Mouse (Mus musculus): ENCODE measurements around the gene Crybb2. TPM values are rescaled to one million over a fixed set of nuclear protein-coding genes. Genes with fewer than 3 reads are reported as not detected.

Gene Crybb2
- polyA plus RNA-seq, 1 experiment from 2014 or later = not detected

DNA sequence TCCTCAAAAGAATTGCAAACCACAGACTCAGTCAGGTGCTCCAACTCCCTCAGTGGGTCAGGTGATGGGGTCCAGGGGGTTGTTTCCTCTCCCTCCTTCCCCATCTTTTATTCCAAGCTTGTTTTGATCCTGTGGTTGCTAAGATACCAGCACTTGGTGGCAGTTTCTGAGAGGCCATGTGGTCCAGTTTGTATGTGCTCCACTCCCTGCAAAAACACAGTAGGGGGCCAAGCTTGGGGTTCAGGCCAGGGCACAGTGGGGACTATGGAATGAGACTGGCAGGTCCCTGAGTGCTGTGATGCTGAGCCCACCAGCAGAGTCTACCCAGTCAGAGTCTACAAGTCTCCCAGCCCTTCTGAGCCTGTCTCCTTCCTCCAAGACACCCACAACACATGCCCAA is 20.0 kb downstream of the Crybb2 start:
- H3K9ac ChIP-seq = no peak overlapping the region
- H3K4me1 ChIP-seq (replicated peaks; ENCODE audit: control insufficient read depth, insufficient read depth, low read length) = 0 out of 2 replicates have a peak, but pooled peaks cover 7% of the 10 kb centered on the region
- ATAC-seq (ENCODE audit: low FRiP score) = no peak
- H3K27ac ChIP-seq = no peak overlapping the region
- no peak for DNase-seq (ENCODE audit: low spot score)
- no peak overlapping the region for H3K4me2 ChIP-seq (replicated peaks)
- no peaks in the 10 kb centered on the region for H3K9me3 ChIP-seq (ENCODE audit: control insufficient read depth, low read length)
- no peaks in the 10 kb centered on the region for H3K27me3 ChIP-seq (ENCODE audit: control insufficient read depth, insufficient read depth, low read length)
- H3K36me3 ChIP-seq (replicated peaks; ENCODE audit: control insufficient read depth, insufficient read depth) = no peaks in the 10 kb centered on the region
- H3K4me3 ChIP-seq (replicated peaks; ENCODE audit: low read length) = no peak overlapping the region

- H3K9ac ChIP-seq = no peak overlapping the region
- no peaks in the 10 kb centered on the region for H3K36me3 ChIP-seq (replicated peaks; ENCODE audit: control insufficient read depth, insufficient read depth)
- no peaks in the 10 kb centered on the region for H3K27me3 ChIP-seq (ENCODE audit: control insufficient read depth, insufficient read depth, low read length)
- no peaks in the 10 kb centered on the region for H3K9me3 ChIP-seq (ENCODE audit: control insufficient read depth, low read length)
- no peak for ATAC-seq (ENCODE audit: low FRiP score)
- peaks cover 21% of the 10 kb centered on the region; the same call in 1 of the 2 replicates for H3K4me1 ChIP-seq (replicated peaks; ENCODE audit: control insufficient read depth, insufficient read depth, low read length)
- H3K4me2 ChIP-seq (replicated peaks) = no peak overlapping the region
- H3K27ac ChIP-seq = no peak overlapping the region
- no peak overlapping the region for H3K4me3 ChIP-seq (replicated peaks; ENCODE audit: low read length)
- DNase-seq (ENCODE audit: low spot score) = no peak
- 81% methylated on average over 10 of the region's 10 CpGs for WGBS
These were observed 24.2 kb downstream of the Crybb2 start for GRCm38 (mm10) chr5:113045511-113046273.

DNA sequence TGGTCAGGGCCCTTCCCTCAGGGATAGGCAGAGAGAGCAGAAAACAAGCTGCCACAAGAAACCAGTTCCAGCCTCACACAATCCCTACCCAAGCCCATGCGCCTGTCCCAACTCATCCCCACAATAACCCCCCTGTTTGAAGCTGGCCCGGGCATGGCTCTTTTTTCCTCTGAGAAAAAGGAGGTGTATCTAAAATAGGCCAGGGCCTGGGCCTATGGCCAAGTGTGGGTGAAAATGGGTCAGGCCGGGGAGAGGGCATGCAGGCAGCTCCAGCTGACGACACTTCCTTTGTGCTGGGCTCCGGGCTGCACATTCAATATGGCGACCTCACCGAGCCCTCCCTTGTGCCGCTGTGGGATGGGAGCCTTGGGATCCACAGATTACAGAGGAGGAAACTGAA is 26.4 kb downstream of the Crybb2 start:
- WGBS = 69% methylated on average over 8 of the region's 8 CpGs
- Histone ChIP-seq H3K27me3 (ENCODE audit: control insufficient read depth, insufficient read depth, low read length) (no peaks in the 10 kb centered on the region), H3K4me3 (replicated peaks; ENCODE audit: low read length) (no peak overlapping the region), H3K9ac (no peak overlapping the region), H3K4me1 (replicated peaks; ENCODE audit: control insufficient read depth, insufficient read depth, low read length) (peaks cover 16% of the 10 kb centered on the region; the same call in 1 of the 2 replicates), H3K4me2 (replicated peaks) (no peak overlapping the region), H3K27ac (0 out of 2 replicates have a peak overlapping the region, but pooled peaks have one; percentile 16), H3K36me3 (replicated peaks; ENCODE audit: control insufficient read depth, insufficient read depth) (no peaks in the 10 kb centered on the region), H3K9me3 (ENCODE audit: control insufficient read depth, low read length) (no peaks in the 10 kb centered on the region)
- DNase-seq (ENCODE audit: low spot score) = no peak
- no peak for ATAC-seq (ENCODE audit: low FRiP score)

DNA sequence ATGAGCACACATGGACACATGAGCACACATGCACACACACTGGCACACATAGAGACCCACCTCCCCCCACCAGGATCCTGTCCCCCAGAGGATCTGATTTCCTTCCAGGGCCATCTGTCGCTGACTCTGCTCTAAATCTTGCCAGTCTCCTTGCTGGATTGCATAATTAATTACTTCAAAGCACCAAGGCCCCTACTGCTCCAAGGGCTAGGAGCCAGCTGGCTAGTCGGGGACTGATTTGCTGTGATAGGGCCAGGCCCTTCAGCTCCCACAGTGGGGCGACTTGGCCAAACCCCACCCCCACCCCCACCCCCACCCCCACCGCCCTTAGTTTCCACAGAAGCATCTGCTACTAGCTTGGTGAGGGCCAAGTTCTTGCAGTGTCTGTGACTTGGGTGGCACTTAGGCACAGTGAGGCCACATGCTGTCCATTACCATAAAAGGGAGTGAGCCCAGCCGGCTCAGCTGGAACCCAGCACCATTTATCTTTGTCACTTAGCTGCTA is 28.3 kb downstream of the Crybb2 start:
- DNase-seq (ENCODE audit: low spot score) (peak; percentile 74), ATAC-seq (ENCODE audit: low FRiP score) (peak; percentile 92)
- Histone ChIP-seq H3K9ac (no peak overlapping the region), H3K36me3 (replicated peaks; ENCODE audit: control insufficient read depth, insufficient read depth) (no peaks in the 10 kb centered on the region), H3K4me3 (replicated peaks; ENCODE audit: low read length) (no peak overlapping the region), H3K9me3 (ENCODE audit: control insufficient read depth, low read length) (no peaks in the 10 kb centered on the region), H3K27ac (peak overlapping the region; percentile 51; the same call in 1 of the 2 replicates), H3K4me1 (replicated peaks; ENCODE audit: control insufficient read depth, insufficient read depth, low read length) (peaks cover 16% of the 10 kb centered on the region; the same call in 1 of the 2 replicates), H3K27me3 (ENCODE audit: control insufficient read depth, insufficient read depth, low read length) (no peaks in the 10 kb centered on the region), H3K4me2 (replicated peaks) (no peak overlapping the region)
- 4% methylated on average over 5 of the region's 5 CpGs for WGBS

- H3K36me3 ChIP-seq (replicated peaks; ENCODE audit: control insufficient read depth, insufficient read depth) = no peaks in the 10 kb centered on the region
- H3K4me2 ChIP-seq (replicated peaks) = no peak overlapping the region
- no peaks in the 10 kb centered on the region for H3K27me3 ChIP-seq (ENCODE audit: control insufficient read depth, insufficient read depth, low read length)
- no peak overlapping the region for H3K9ac ChIP-seq
- DNase-seq (ENCODE audit: low spot score) = no peak
- peak overlapping the region; percentile 51 for H3K27ac ChIP-seq
- no peaks in the 10 kb centered on the region for H3K9me3 ChIP-seq (ENCODE audit: control insufficient read depth, low read length)
- no peak overlapping the region for H3K4me3 ChIP-seq (replicated peaks; ENCODE audit: low read length)
- WGBS = 72% methylated on average over 6 of the region's 6 CpGs
- H3K4me1 ChIP-seq (replicated peaks; ENCODE audit: control insufficient read depth, insufficient read depth, low read length) = peaks cover 16% of the 10 kb centered on the region; the same call in 1 of the 2 replicates
- ATAC-seq (ENCODE audit: low FRiP score) = no peak
These were observed 29.1 kb downstream of the Crybb2 start for GRCm38 (mm10) chr5:113040776-113041175.

DNA sequence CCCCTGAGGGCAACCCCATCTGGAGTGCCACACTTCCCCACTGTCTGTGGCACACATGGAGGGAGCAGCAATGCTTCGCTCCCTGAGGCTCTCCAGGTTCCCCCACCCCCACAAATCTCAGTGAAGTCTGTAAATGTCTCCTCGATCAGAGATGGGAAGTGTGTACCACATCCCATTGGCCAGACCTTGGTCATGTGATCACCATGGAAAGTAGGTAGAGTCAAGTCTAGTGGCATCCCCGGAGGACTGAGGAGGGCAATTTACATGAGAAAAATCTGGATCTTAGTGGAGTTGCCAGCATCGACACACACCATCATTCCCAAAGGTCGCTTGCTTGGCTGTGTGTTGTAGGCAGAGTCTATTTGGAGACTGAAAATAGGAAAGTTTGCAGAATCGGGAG is 31.3 kb downstream of the Crybb2 start:
- H3K36me3 ChIP-seq (replicated peaks; ENCODE audit: control insufficient read depth, insufficient read depth) = no peaks in the 10 kb centered on the region
- no peaks in the 10 kb centered on the region for H3K9me3 ChIP-seq (ENCODE audit: control insufficient read depth, low read length)
- no peak overlapping the region for H3K27ac ChIP-seq
- DNase-seq (ENCODE audit: low spot score) = no peak
- H3K9ac ChIP-seq = no peak overlapping the region
- WGBS = 71% methylated on average over 6 of the region's 6 CpGs
- no peak overlapping the region for H3K4me3 ChIP-seq (replicated peaks; ENCODE audit: low read length)
- no peaks in the 10 kb centered on the region for H3K27me3 ChIP-seq (ENCODE audit: control insufficient read depth, insufficient read depth, low read length)
- peaks cover 29% of the 10 kb centered on the region; the same call in 1 of the 2 replicates for H3K4me1 ChIP-seq (replicated peaks; ENCODE audit: control insufficient read depth, insufficient read depth, low read length)
- no peak overlapping the region for H3K4me2 ChIP-seq (replicated peaks)
- no peak for ATAC-seq (ENCODE audit: low FRiP score)

- H3K9ac ChIP-seq = no peak overlapping the region
- WGBS = 57% methylated on average over 10 of the region's 10 CpGs
- H3K9me3 ChIP-seq (ENCODE audit: control insufficient read depth, low read length) = no peaks in the 10 kb centered on the region
- no peak for DNase-seq (ENCODE audit: low spot score)
- no peak overlapping the region for H3K4me3 ChIP-seq (replicated peaks; ENCODE audit: low read length)
- H3K4me1 ChIP-seq (replicated peaks; ENCODE audit: control insufficient read depth, insufficient read depth, low read length) = peaks cover 21% of the 10 kb centered on the region
- no peak overlapping the region for H3K27ac ChIP-seq
- H3K4me2 ChIP-seq (replicated peaks) = no peak overlapping the region
- ATAC-seq (ENCODE audit: low FRiP score) = no peak
- H3K36me3 ChIP-seq (replicated peaks; ENCODE audit: control insufficient read depth, insufficient read depth) = no peaks in the 10 kb centered on the region
- no peaks in the 10 kb centered on the region for H3K27me3 ChIP-seq (ENCODE audit: control insufficient read depth, insufficient read depth, low read length)
These were observed 34.5 kb downstream of the Crybb2 start for GRCm38 (mm10) chr5:113035094-113036047.

GRCm38 (mm10) chr5:113031201-113031754 is 38.6 kb downstream of the Crybb2 start:
- Histone ChIP-seq H3K4me2 (replicated peaks) (no peak overlapping the region), H3K27ac (peak overlapping the region; percentile 56)

DNA sequence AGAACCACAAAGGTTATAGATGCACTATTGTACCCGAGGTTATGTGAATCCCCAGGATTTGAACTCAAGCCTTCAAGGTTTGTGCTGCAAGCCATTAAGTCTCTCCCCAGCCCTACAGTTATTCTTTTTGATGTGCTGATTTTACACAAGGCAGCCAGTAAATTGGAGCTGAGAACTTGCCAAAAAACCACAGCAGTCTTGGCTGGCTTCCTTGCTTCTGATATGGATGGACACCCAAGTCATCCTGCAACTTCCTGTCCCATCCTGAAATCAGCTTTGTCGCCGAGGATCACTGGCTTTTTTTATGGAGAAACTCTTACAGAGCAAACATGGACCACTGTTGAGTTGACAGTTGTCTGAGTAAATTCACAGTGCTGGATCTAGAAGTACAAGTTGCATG is 39.8 kb downstream of the Crybb2 start:
- no peak for ATAC-seq (ENCODE audit: low FRiP score)
- 78% methylated on average over 3 of the region's 3 CpGs for WGBS
- Histone ChIP-seq H3K36me3 (replicated peaks; ENCODE audit: control insufficient read depth, insufficient read depth) (no peaks in the 10 kb centered on the region), H3K4me1 (replicated peaks; ENCODE audit: control insufficient read depth, insufficient read depth, low read length) (peaks cover 16% of the 10 kb centered on the region), H3K4me2 (replicated peaks) (no peak overlapping the region), H3K4me3 (replicated peaks; ENCODE audit: low read length) (no peak overlapping the region), H3K27me3 (ENCODE audit: control insufficient read depth, insufficient read depth, low read length) (no peaks in the 10 kb centered on the region), H3K9ac (no peak overlapping the region), H3K27ac (no peak overlapping the region), H3K9me3 (ENCODE audit: control insufficient read depth, low read length) (no peaks in the 10 kb centered on the region)
- no peak for DNase-seq (ENCODE audit: low spot score)

More at GRCm38 (mm10) chr5:113031201-113031754, 38.6 kb downstream of the Crybb2 start:
- ATAC-seq (ENCODE audit: low FRiP score) (no peak), DNase-seq (ENCODE audit: low spot score) (peak; percentile 51)
- H3K9me3 ChIP-seq (ENCODE audit: control insufficient read depth, low read length) = no peaks in the 10 kb centered on the region
- peak overlapping the region; percentile 36; the same call in 1 of the 2 replicates for H3K9ac ChIP-seq
- H3K27me3 ChIP-seq (ENCODE audit: control insufficient read depth, insufficient read depth, low read length) = no peaks in the 10 kb centered on the region
- H3K36me3 ChIP-seq (replicated peaks; ENCODE audit: control insufficient read depth, insufficient read depth) = no peaks in the 10 kb centered on the region
- peaks cover 21% of the 10 kb centered on the region for H3K4me1 ChIP-seq (replicated peaks; ENCODE audit: control insufficient read depth, insufficient read depth, low read length)
- H3K4me3 ChIP-seq (replicated peaks; ENCODE audit: low read length) = no peak overlapping the region
- 35% methylated on average over 15 of the region's 15 CpGs for WGBS

Measured in hindbrain, embryonic 14.5 days (tissue).